Mouse (Mus musculus): ENCODE results near the gene Prkcg. TPM values are rescaled to one million over a fixed set of nuclear protein-coding genes. Genes with fewer than 3 reads are reported as not detected.
"Not testable (repeated sequence)": the region's sequence is repeated elsewhere in the genome, so short reads cannot be mapped to it uniquely, and the experiment has no call there.

The Prkcg gene
- polyA plus RNA-seq, 1 experiment from 2014 or later, result 0.12 TPM

- Histone ChIP-seq H3K27me3 (no peaks in the 10 kb centered on the region), H3K9ac (no peak overlapping the region), H3K4me2 (replicated peaks) (no peak overlapping the region), H3K9me3 (no peaks in the 10 kb centered on the region), H3K4me3 (no peak overlapping the region), H3K4me1 (0 out of 2 replicates have a peak, but pooled peaks cover 3% of the 10 kb centered on the region), H3K36me3 (no peaks in the 10 kb centered on the region), H3K27ac (0 out of 2 replicates have a peak overlapping the region, but pooled peaks have one; percentile 36)
- 39% methylated on average over 6 of the region's 6 CpGs for WGBS
- no peak for ATAC-seq (ENCODE audit: insufficient number of reproducible peaks, insufficient read depth, low FRiP score, low TSS enrichment)
These were observed 13.4 kb upstream of the Prkcg start for GRCm38 (mm10) chr7:3275455-3276170.

- H3K4me1 ChIP-seq; ATAC-seq (ENCODE audit: insufficient number of reproducible peaks, insufficient read depth, low FRiP score, low TSS enrichment); H3K4me3 ChIP-seq; H3K27me3 ChIP-seq; H3K27ac ChIP-seq; H3K4me2 ChIP-seq (replicated peaks); H3K36me3 ChIP-seq; H3K9ac ChIP-seq; H3K9me3 ChIP-seq: not testable (repeated sequence)
- WGBS, result 30% methylated on average over 4 of the region's 4 CpGs
These were observed 12.2 kb upstream of the Prkcg start for GRCm38 (mm10) chr7:3276781-3277180.

- H3K36me3 ChIP-seq, result no peaks in the 10 kb centered on the region
- H3K4me3 ChIP-seq, result no peak overlapping the region
- H3K27me3 ChIP-seq, result no peaks in the 10 kb centered on the region
- H3K9ac ChIP-seq, result no peak overlapping the region
- no peaks in the 10 kb centered on the region for H3K9me3 ChIP-seq
- H3K4me2 ChIP-seq (replicated peaks), result no peak overlapping the region
- H3K27ac ChIP-seq, result no peak overlapping the region
- no peak for ATAC-seq (ENCODE audit: insufficient number of reproducible peaks, insufficient read depth, low FRiP score, low TSS enrichment)
- 72% methylated on average over 5 of the region's 5 CpGs for WGBS
- H3K4me1 ChIP-seq, result 0 out of 2 replicates have a peak, but pooled peaks cover 3% of the 10 kb centered on the region
These were observed 8.8 kb upstream of the Prkcg start for GRCm38 (mm10) chr7:3280080-3280653.

- no peaks in the 10 kb centered on the region for H3K9me3 ChIP-seq
- no peak overlapping the region for H3K4me2 ChIP-seq (replicated peaks)
- no peaks in the 10 kb centered on the region for H3K27me3 ChIP-seq
- H3K4me1 ChIP-seq, result 0 out of 2 replicates have a peak, but pooled peaks cover 3% of the 10 kb centered on the region
- no peak for ATAC-seq (ENCODE audit: insufficient number of reproducible peaks, insufficient read depth, low FRiP score, low TSS enrichment)
- no peak overlapping the region for H3K27ac ChIP-seq
- 55% methylated on average over 8 of the region's 8 CpGs for WGBS
- no peak overlapping the region for H3K4me3 ChIP-seq
- no peak overlapping the region for H3K9ac ChIP-seq
- no peaks in the 10 kb centered on the region for H3K36me3 ChIP-seq
These were observed 8.3 kb upstream of the Prkcg start for GRCm38 (mm10) chr7:3280654-3281153.

- Histone ChIP-seq H3K27ac (no peak overlapping the region), H3K36me3 (no peaks in the 10 kb centered on the region), H3K4me2 (replicated peaks) (no peak overlapping the region), H3K9ac (no peak overlapping the region), H3K27me3 (no peaks in the 10 kb centered on the region), H3K4me3 (no peak overlapping the region), H3K4me1 (0 out of 2 replicates have a peak, but pooled peaks cover 3% of the 10 kb centered on the region), H3K9me3 (no peaks in the 10 kb centered on the region)
- no peak for ATAC-seq (ENCODE audit: insufficient number of reproducible peaks, insufficient read depth, low FRiP score, low TSS enrichment)
- 80% methylated on average over 6 of the region's 6 CpGs for WGBS
These were observed 7.2 kb upstream of the Prkcg start for GRCm38 (mm10) chr7:3281741-3282140.

GRCm38 (mm10) chr7:3283081-3283875, 5.7 kb upstream of the Prkcg start:
- WGBS, result 86% methylated on average over 11 of the region's 11 CpGs
- Histone ChIP-seq H3K27me3 (no peaks in the 10 kb centered on the region), H3K36me3 (no peaks in the 10 kb centered on the region)

GRCm38 (mm10) chr7:3284604-3285003, 4.4 kb upstream of the Prkcg start:
- H3K27me3 ChIP-seq, result no peaks in the 10 kb centered on the region
- H3K36me3 ChIP-seq, result no peaks in the 10 kb centered on the region
- H3K4me1 ChIP-seq, result peaks cover 1% of the 10 kb centered on the region; the same call in 1 of the 2 replicates
- WGBS, result 87% methylated on average over 10 of the region's 10 CpGs
- H3K4me2 ChIP-seq (replicated peaks), result no peak overlapping the region
- H3K4me3 ChIP-seq, result no peak overlapping the region
- no peak overlapping the region for H3K9ac ChIP-seq
- no peaks in the 10 kb centered on the region for H3K9me3 ChIP-seq
- H3K27ac ChIP-seq, result no peak overlapping the region
- ATAC-seq (ENCODE audit: insufficient number of reproducible peaks, insufficient read depth, low FRiP score, low TSS enrichment), result no peak

More at GRCm38 (mm10) chr7:3283081-3283875, 5.7 kb upstream of the Prkcg start:
- Histone ChIP-seq H3K27ac (no peak overlapping the region), H3K4me3 (no peak overlapping the region), H3K9me3 (no peaks in the 10 kb centered on the region), H3K4me1 (no peaks in the 10 kb centered on the region), H3K4me2 (replicated peaks) (no peak overlapping the region), H3K9ac (no peak overlapping the region)
- no peak for ATAC-seq (ENCODE audit: insufficient number of reproducible peaks, insufficient read depth, low FRiP score, low TSS enrichment)

- Histone ChIP-seq H3K27me3 (no peaks in the 10 kb centered on the region), H3K27ac (no peak overlapping the region), H3K4me1 (peaks cover 4% of the 10 kb centered on the region; the same call in 1 of the 2 replicates), H3K9ac (no peak overlapping the region), H3K4me3 (no peak overlapping the region), H3K36me3 (no peaks in the 10 kb centered on the region), H3K9me3 (no peaks in the 10 kb centered on the region), H3K4me2 (replicated peaks) (no peak overlapping the region)
- ATAC-seq (ENCODE audit: insufficient number of reproducible peaks, insufficient read depth, low FRiP score, low TSS enrichment), result no peak
- WGBS, result 91% methylated on average over 5 of the region's 5 CpGs
These were observed 2.9 kb upstream of the Prkcg start for GRCm38 (mm10) chr7:3286036-3286435.

- H3K36me3 ChIP-seq, result no peaks in the 10 kb centered on the region
- peaks cover 10% of the 10 kb centered on the region for H3K4me1 ChIP-seq
- H3K9me3 ChIP-seq, result no peaks in the 10 kb centered on the region
- no peak overlapping the region for H3K4me2 ChIP-seq (replicated peaks)
- H3K27me3 ChIP-seq, result no peaks in the 10 kb centered on the region
- no peak overlapping the region for H3K4me3 ChIP-seq
- no peak overlapping the region for H3K9ac ChIP-seq
- no peak for ATAC-seq (ENCODE audit: insufficient number of reproducible peaks, insufficient read depth, low FRiP score, low TSS enrichment)
- H3K27ac ChIP-seq, result no peak overlapping the region; the same call in 1 of the 2 replicates
- WGBS, result 45% methylated on average over 7 of the region's 7 CpGs
These were observed 1.8 kb upstream of the Prkcg start for GRCm38 (mm10) chr7:3287186-3287585.

GRCm38 (mm10) chr7:3290257-3291033, 1.5 kb downstream of the Prkcg start:
- no peaks in the 10 kb centered on the region for H3K27me3 ChIP-seq
- H3K36me3 ChIP-seq, result peaks cover 14% of the 10 kb centered on the region
- peak overlapping the region; percentile 67 for H3K4me2 ChIP-seq (replicated peaks)
- no peaks in the 10 kb centered on the region for H3K9me3 ChIP-seq
- H3K4me3 ChIP-seq, result peak overlapping the region; percentile 44
- peak overlapping the region; percentile 51 for H3K9ac ChIP-seq
- H3K4me1 ChIP-seq, result peaks cover 16% of the 10 kb centered on the region
- H3K27ac ChIP-seq, result peak overlapping the region; percentile 82
- peak; percentile 83 for ATAC-seq (ENCODE audit: insufficient number of reproducible peaks, insufficient read depth, low FRiP score, low TSS enrichment)
- WGBS, result 2% methylated on average over 18 of the region's 18 CpGs

- H3K27ac ChIP-seq, result no peak overlapping the region
- WGBS, result 61% methylated on average over 6 of the region's 6 CpGs
- peak overlapping the region; percentile 44 for H3K4me3 ChIP-seq
- H3K9ac ChIP-seq, result no peak overlapping the region
- peaks cover 16% of the 10 kb centered on the region for H3K4me1 ChIP-seq
- ATAC-seq (ENCODE audit: insufficient number of reproducible peaks, insufficient read depth, low FRiP score, low TSS enrichment), result peak; percentile 19; the same call in 1 of the 2 replicates
- H3K4me2 ChIP-seq (replicated peaks), result peak overlapping the region; percentile 67
- no peaks in the 10 kb centered on the region for H3K9me3 ChIP-seq
- peaks cover 14% of the 10 kb centered on the region for H3K36me3 ChIP-seq
- no peaks in the 10 kb centered on the region for H3K27me3 ChIP-seq
These were observed 2.2 kb downstream of the Prkcg start for GRCm38 (mm10) chr7:3291197-3291596.

All from embryonic facial prominence, embryonic 12.5 days (tissue).